Mouse (Mus musculus) ES-E14 (cell line): ENCODE measurements around the gene Sec16b. TPM values are rescaled to one million over a fixed set of nuclear protein-coding genes. Genes with fewer than 3 reads are reported as not detected.
A peak's percentile ranks its signal among the peaks of the same experiment; 100 is the strongest.

Experiments used
- DNase-seq: peaks from one replicate; pipeline ENCODE4 v3.0.0-alpha.2; 2013; ENCODE audit warnings: low read depth, low spot score
- H3K27ac ChIP-seq: 2 replicates; pipeline ENCODE4 v1.5.1; 2012; ENCODE audit warnings: low read depth, mild to moderate bottlenecking, low read length, moderate library complexity, mixed read lengths; ENCODE audit not compliant: poor library complexity, insufficient read depth, severe bottlenecking
- H3K36me3 ChIP-seq: 2 replicates; pipeline ENCODE4 v1.6.1; 2012; ENCODE audit warnings: mild to moderate bottlenecking, low read length, moderate library complexity, mixed read lengths; ENCODE audit not compliant: control insufficient read depth, poor library complexity, insufficient read depth, severe bottlenecking
- H3K4me1 ChIP-seq, 2 experiments: fragments of 150-350 bp in 1 of 2; sonication (generic) in 1 of 2; 2 replicates each; pipeline ENCODE4 v1.6.1; 2012; ENCODE audit warnings: low read length in 2 of 2, mild to moderate bottlenecking in 1 of 2, mixed read lengths in 1 of 2; ENCODE audit not compliant: control insufficient read depth in 2 of 2, insufficient read depth in 2 of 2, poor library complexity in 1 of 2
- H3K4me3 ChIP-seq, 2 experiments: fragments of 150-350 bp in 1 of 2; sonication (generic) in 1 of 2; 2 replicates each; pipeline ENCODE4 v1.5.1; 2012; ENCODE audit warnings: low read length in 2 of 2, low read depth in 1 of 2, mild to moderate bottlenecking in 1 of 2, mixed read lengths in 1 of 2; ENCODE audit not compliant: insufficient read depth in 1 of 2, poor library complexity in 1 of 2, severe bottlenecking in 1 of 2
- H3K9ac ChIP-seq: 2 replicates; pipeline ENCODE4 v1.6.1; 2012; ENCODE audit warnings: low read depth, mild to moderate bottlenecking, low read length, mixed read lengths; ENCODE audit not compliant: poor library complexity, insufficient read depth, severe bottlenecking
- H3K9me3 ChIP-seq: fragments of 150-350 bp; sonication (generic); 2 replicates; pipeline ENCODE4 v1.6.1; 2012; ENCODE audit warnings: low read depth, mild to moderate bottlenecking, low read length; ENCODE audit not compliant: control insufficient read depth, insufficient read depth
- CHD2 ChIP-seq: IDR thresholded peaks from 2 replicates; pipeline ENCODE4 v1.6.1; 2014; ENCODE audit warnings: mild to moderate bottlenecking, low read depth, low read length, inconsistent platforms
- HCFC1 ChIP-seq: IDR thresholded peaks from 2 replicates; pipeline ENCODE4 v1.6.1; 2012; ENCODE audit warnings: low read length, inconsistent platforms, borderline replicate concordance; ENCODE audit not compliant: insufficient read depth
- MAFK ChIP-seq: IDR thresholded peaks from 2 replicates; pipeline ENCODE4 v1.6.1; 2014; ENCODE audit warnings: mild to moderate bottlenecking, low read depth, low read length, inconsistent platforms; ENCODE audit not compliant: insufficient read depth
- ZC3H11A ChIP-seq: IDR thresholded peaks from 2 replicates; pipeline ENCODE4 v1.6.1; 2012; ENCODE audit warnings: low read depth, mild to moderate bottlenecking, inconsistent platforms, low read length, borderline replicate concordance
- ZNF384 ChIP-seq: IDR thresholded peaks from 2 replicates; pipeline ENCODE4 v1.6.1; 2012; ENCODE audit warnings: low read depth, low read length, inconsistent platforms
- in situ Hi-C, 2 experiments: fragments of 600-800 bp; cut with MboI; formaldehyde crosslinking; loops; one replicate each; pipeline ENCODE4 v1.15.1; 2025; ENCODE audit warnings: low sequenced_read_pairs in 2 of 2, inconsistent platforms in 1 of 2; ENCODE audit not compliant: unreplicated experiment in 2 of 2
- total RNA-seq: library from RNA; depleted of rRNA; stranded (reverse); fragments of 300-350 nt; gene quantifications from 2 replicates; pipeline ENCODE4 v1.2.3, GENCODE M21; 2012; rRNA removed

The Sec16b gene
- 0.05 and 0.13 TPM in 2 replicates for total RNA-seq

DNA sequence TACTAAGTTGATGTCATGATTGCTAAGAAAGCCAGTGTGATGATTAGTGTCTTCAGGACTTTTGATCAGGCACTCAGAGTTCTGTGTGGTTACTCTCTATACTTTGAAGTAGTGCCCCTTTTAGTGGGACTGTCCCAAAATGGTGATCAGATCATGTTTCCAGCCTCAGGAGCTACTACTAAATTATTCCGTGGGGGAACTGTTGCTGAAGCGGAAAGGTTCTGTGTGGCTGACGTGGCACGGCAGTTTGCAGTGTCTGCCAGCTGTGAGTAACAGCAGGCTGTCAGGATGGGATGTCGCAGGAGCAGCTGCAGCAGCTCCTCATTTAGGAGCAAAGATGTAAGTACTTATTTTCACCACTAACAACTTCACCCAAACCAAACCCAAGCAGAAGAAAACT, at the start of gene Sec16b:
TSS of gene Sec16b (plus strand) at position 207 of the 400 bp plus-strand sequence.
- TF ChIP-seq CHD2 (no peak), HCFC1 (no peak), ZC3H11A (no peak), MAFK (no peak), ZNF384 (no peak)

DNA sequence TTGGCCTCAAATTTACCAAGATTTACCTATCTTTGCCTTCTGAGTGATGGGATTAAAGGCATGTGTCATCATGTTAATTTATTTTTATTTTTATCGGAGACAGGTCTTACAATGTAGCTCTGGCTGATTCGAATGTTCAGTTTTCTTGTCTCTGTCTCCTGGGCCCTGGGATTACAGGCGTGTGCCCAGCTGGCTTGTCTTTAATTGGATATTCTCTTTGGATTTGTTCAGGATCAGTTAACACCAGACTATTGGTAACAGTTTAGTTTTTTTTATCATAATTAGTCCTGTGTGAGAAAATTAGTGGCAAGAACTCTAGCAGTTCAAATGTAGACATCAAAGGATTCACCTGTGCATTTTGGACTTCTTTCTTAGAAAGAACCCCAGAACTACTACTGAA, 48.7 kb upstream of the Sec16b start:
- H3K27ac ChIP-seq: no peak overlapping the region
- no peaks in the 10 kb centered on the region for H3K9me3 ChIP-seq
- H3K4me3 ChIP-seq: no peak overlapping the region
- H3K36me3 ChIP-seq: no peaks in the 10 kb centered on the region
- TF ChIP-seq HCFC1 (no peak), CHD2 (no peak), MAFK (no peak), ZNF384 (no peak), ZC3H11A (no peak)
- in situ Hi-C loops: loop anchor here in 1 of 2 experiments (25.0 kb wide), 1 partner anchor 370 kb away; no protein-coding TSS in a partner anchor
- H3K9ac ChIP-seq: peak overlapping the region; percentile 43; the same call in 1 of the 2 replicates
- peaks cover 4 to 6% of the 10 kb centered on the region in 2 experiments; a peak in 2 of 4 replicates for H3K4me1 ChIP-seq
- DNase-seq: no peak

More for the DNA sequence above, at the start of gene Sec16b:
- Histone ChIP-seq H3K9ac (no peak within 1 kb of the TSS), H3K36me3 (no peaks in the 10 kb centered on the region), H3K9me3 (no peaks in the 10 kb centered on the region), H3K27ac (no peak within 1 kb of the TSS), H3K4me3 (no peak within 1 kb of the TSS), H3K4me1 (no peaks in the 10 kb centered on the region)
- DNase-seq: no peak
- in situ Hi-C loops: no loop called here

DNA sequence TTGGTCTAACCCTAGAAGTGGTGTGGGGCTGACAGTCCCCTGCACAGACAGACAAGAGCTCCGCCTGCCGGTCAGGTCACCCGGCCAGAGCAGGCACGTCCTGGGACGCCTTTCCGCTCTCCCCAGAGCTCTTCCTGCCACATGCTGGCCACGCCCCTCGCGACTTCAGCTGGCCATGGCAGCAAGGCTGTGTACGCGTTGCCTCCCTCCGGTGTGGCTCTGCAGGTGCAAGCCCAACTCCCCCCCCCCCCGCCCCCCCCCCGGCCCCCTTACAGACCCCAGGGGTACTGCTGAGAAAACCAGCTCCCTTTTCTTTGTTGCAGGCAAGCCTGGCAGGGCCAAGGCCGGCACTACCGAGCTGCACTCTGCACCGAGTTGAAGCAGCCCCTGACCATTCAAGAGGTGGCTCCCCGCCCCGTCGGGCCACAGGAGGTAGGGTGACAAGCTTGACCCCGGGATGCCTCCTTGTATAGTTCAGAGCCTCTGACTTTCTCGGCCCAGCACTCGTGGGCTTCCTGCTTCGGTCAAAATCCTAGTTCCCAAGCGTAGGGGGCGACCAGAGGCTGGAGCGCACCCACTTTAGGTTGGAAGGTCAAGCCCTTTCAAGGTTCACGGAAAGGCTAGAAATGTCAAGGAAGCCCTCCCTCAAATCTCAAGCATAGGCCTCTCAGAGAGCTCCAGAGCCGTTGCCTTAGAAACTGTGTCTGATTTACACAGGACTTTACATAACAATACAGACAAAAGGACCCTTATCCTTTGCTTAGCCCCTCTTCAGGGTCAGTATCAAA, 47.9 kb upstream of the Sec16b start, which contains the start of gene Cryzl2:
TSS of gene Cryzl2 (plus strand) at position 157 of the 788 bp plus-strand sequence.
- Histone ChIP-seq H3K36me3 (no peaks in the 10 kb centered on the region), H3K4me3 (peak within 1 kb of the TSS; percentile 36 to 47; a peak in 3 of 4 replicates), H3K4me1 (peaks cover 4 to 6% of the 10 kb centered on the region in 2 experiments; a peak in 2 of 4 replicates), H3K9ac (peak within 1 kb of the TSS; percentile 43; the same call in 1 of the 2 replicates), H3K27ac (no peak within 1 kb of the TSS; the same call in 1 of the 2 replicates), H3K9me3 (no peaks in the 10 kb centered on the region)
- peak; percentile 53; the same call in 1 of the 2 replicates for TF ChIP-seq ZC3H11A
- no peak for TF ChIP-seq MAFK
- in situ Hi-C loops: loop anchor here in 1 of 2 experiments (25.0 kb wide), 1 partner anchor 371 kb away; no protein-coding TSS in a partner anchor
- DNase-seq: peak; percentile 56

DNA sequence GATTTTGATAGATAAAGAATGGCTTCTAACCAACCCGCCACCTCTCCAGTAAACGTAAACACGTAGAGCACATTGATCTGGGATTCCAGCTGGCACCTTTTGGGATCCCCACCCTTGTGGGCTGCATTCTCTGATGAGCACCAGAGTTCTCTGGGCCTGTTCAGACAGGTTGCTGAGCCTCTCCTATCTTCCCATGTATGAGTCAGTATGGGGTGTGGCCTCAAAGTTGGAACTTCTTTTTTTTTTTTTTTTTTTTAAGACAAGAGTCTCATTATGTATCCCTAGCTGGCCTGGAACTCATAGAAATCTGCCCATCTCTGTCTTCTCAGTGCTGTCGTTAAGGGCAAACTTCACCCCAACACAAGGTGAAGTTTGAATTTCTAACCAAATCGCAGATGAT, 46.6 kb upstream of the Sec16b start:
- no peak overlapping the region for H3K4me3 ChIP-seq
- in situ Hi-C loops: loop anchor here in 1 of 2 experiments (25.0 kb wide), 1 partner anchor 373 kb away; no protein-coding TSS in a partner anchor
- DNase-seq: no peak
- no peak overlapping the region for H3K9ac ChIP-seq
- no peak for TF ChIP-seq MAFK
- no peak for TF ChIP-seq HCFC1
- TF ChIP-seq ZC3H11A: no peak
- TF ChIP-seq CHD2: no peak
- 0 out of 2 replicates have a peak, but pooled peaks have one; percentile 35 for TF ChIP-seq ZNF384
- no peaks in the 10 kb centered on the region for H3K9me3 ChIP-seq
- no peaks in the 10 kb centered on the region for H3K36me3 ChIP-seq
- no peak overlapping the region for H3K27ac ChIP-seq
- H3K4me1 ChIP-seq: peaks cover 4 to 6% of the 10 kb centered on the region in 2 experiments; a peak in 2 of 4 replicates
